Mouse (Mus musculus) left cerebral cortex, postnatal 14 days (tissue): ENCODE measurements around the gene Ldb2. TPM values are rescaled to one million over a fixed set of nuclear protein-coding genes. Genes with fewer than 3 reads are reported as not detected.

Experiments
- DNase-seq, 2 experiments: peaks; one replicate each; pipeline ENCODE4 v3.0.0; 2021 to 2022; ENCODE audit warnings: low spot score in 2 of 2, mixed read lengths in 1 of 2
- intact Hi-C: fragments of 180-260 bp; cut with DNase I; formaldehyde crosslinking; loops from one replicate; pipeline ENCODE4 v1.15.1; 2025
- long read RNA-seq, 2 experiments: library from polyadenylated mRNA; stranded (forward); transcript quantifications; one replicate each; pipeline ENCODE4 v2.0.0; 2021
- total RNA-seq, 2 experiments: library from RNA; stranded (reverse); gene quantifications; 2 replicates each; pipeline ENCODE4 v1.2.3; 2021

The Ldb2 gene
- 10 to 100 TPM; 57.4 to 66.5 TPM for total RNA-seq
- long read RNA-seq, experiment 1, transcript Ldb2-205 (8 exons, 2,367 nt), result minor isoform, 10 of 56 reads
- long read RNA-seq, experiment 1, transcript Ldb2-201 (8 exons, 2,418 nt), result major isoform, 22 of 56 reads
- long read RNA-seq, experiment 1, partial matches to known transcripts, result 3 of 56 reads
- long read RNA-seq, experiment 1, other reads (novel, unspliced or antisense), result 18 of 56 reads
- long read RNA-seq, experiment 2, transcript Ldb2-201 (8 exons, 2,418 nt), result major isoform, 13 of 37 reads
- long read RNA-seq, experiment 2, transcript Ldb2-205 (8 exons, 2,367 nt), result minor isoform, 6 of 37 reads
- long read RNA-seq, experiment 2, partial matches to known transcripts, result 2 of 37 reads
- long read RNA-seq, experiment 2, other reads (novel, unspliced or antisense), result 16 of 37 reads

- peak; percentile 69 to 73 for DNase-seq
- intact Hi-C loops, result no loop called here
Measured at GRCm38 (mm10) chr5:44799053-44799860, at the start of gene Ldb2. Gene Ldb2 (minus strand): TSS chr5:44799680.

- intact Hi-C loops, result no loop called here
- peak in 1 of 2 experiments; percentile 6 for DNase-seq
Measured at GRCm38 (mm10) chr5:44831287-44831686, 31.8 kb upstream of the Ldb2 start.

GRCm38 (mm10) chr5:44815506-44815905 lies 16.0 kb upstream of the Ldb2 start:
- intact Hi-C loops, result no loop called here
- DNase-seq, result no peak

- no peak for DNase-seq
- intact Hi-C loops, result loop anchor here (10.0 kb wide), 1 partner anchor 469 kb away; no protein-coding TSS in a partner anchor
Measured at GRCm38 (mm10) chr5:44805960-44806359, 6.5 kb upstream of the Ldb2 start.

GRCm38 (mm10) chr5:44801100-44801499 lies 1.6 kb upstream of the Ldb2 start:
- no peak for DNase-seq
- intact Hi-C loops, result loop anchor here (5.0 to 10.0 kb wide), 2 partner anchors 71 to 474 kb away; no protein-coding TSS in a partner anchor

- intact Hi-C loops, result loop anchor here (5.0 to 10.0 kb wide), 2 partner anchors 72 to 475 kb away; no protein-coding TSS in a partner anchor
- DNase-seq, result no peak
Measured at GRCm38 (mm10) chr5:44799861-44800260, 381 bp upstream of the Ldb2 start.

GRCm38 (mm10) chr5:44798493-44798892 lies 987 bp downstream of the Ldb2 start:
- intact Hi-C loops, result no loop called here
- no peak for DNase-seq

GRCm38 (mm10) chr5:44798056-44798455 lies 1.4 kb downstream of the Ldb2 start:
- DNase-seq, result no peak
- intact Hi-C loops, result no loop called here

- intact Hi-C loops, result no loop called here
- no peak for DNase-seq
Measured at GRCm38 (mm10) chr5:44784591-44784990, 14.9 kb downstream of the Ldb2 start.

GRCm38 (mm10) chr5:44779340-44779739 lies 20.1 kb downstream of the Ldb2 start:
- intact Hi-C loops, result no loop called here
- no peak for DNase-seq

GRCm38 (mm10) chr5:44768472-44768871 lies 31.0 kb downstream of the Ldb2 start:
- intact Hi-C loops, result no loop called here
- no peak for DNase-seq

- DNase-seq, result no peak
- intact Hi-C loops, result no loop called here
Measured at GRCm38 (mm10) chr5:44764911-44765310, 34.6 kb downstream of the Ldb2 start.

- intact Hi-C loops, result no loop called here
- DNase-seq, result no peak
Measured at GRCm38 (mm10) chr5:44759178-44759577, 40.3 kb downstream of the Ldb2 start.

GRCm38 (mm10) chr5:44754156-44754910 lies 45.1 kb downstream of the Ldb2 start:
- DNase-seq, result no peak
- intact Hi-C loops, result no loop called here

- intact Hi-C loops, result no loop called here
- no peak for DNase-seq
Measured at GRCm38 (mm10) chr5:44745706-44746105, 53.8 kb downstream of the Ldb2 start.

- DNase-seq, result no peak
- intact Hi-C loops, result no loop called here
Measured at GRCm38 (mm10) chr5:44736366-44736765, 63.1 kb downstream of the Ldb2 start.

GRCm38 (mm10) chr5:44734131-44734723 lies 65.3 kb downstream of the Ldb2 start:
- DNase-seq, result peak; percentile 32 to 55
- intact Hi-C loops, result no loop called here

GRCm38 (mm10) chr5:44729646-44730310 lies 69.7 kb downstream of the Ldb2 start:
- DNase-seq, result no peak
- intact Hi-C loops, result no loop called here

GRCm38 (mm10) chr5:44727995-44728394 lies 71.5 kb downstream of the Ldb2 start:
- intact Hi-C loops, result no loop called here
- DNase-seq, result no peak
